ENCODE assay signal across 8 mouse cellular contexts in genomic region chr11:115858354-115858753, GRCm38 (mm10). TPM values are rescaled to one million over a fixed set of nuclear protein-coding genes. Genes with fewer than 3 reads are reported as not detected.
DNase-seq lines count a peak whose midpoint lies in the region; ATAC-seq lines count a peak whose summit lies in the region.

Gene Myo15b (plus strand): TSS chr11:115858406.

- H3K27me3 ChIP-seq in liver, embryonic 12.5 days (replicated peaks) = peaks cover 83% of the 10 kb centered on the region
- H3K27me3 ChIP-seq in stomach, embryonic 15.5 days (replicated peaks) = peaks cover 38% of the 10 kb centered on the region

- H3K36me3 ChIP-seq in liver, embryonic 12.5 days = peaks cover 27% of the 10 kb centered on the region
- H3K36me3 ChIP-seq in stomach, embryonic 15.5 days = peaks cover 7% of the 10 kb centered on the region; the same call in 1 of the 2 replicates

- 13% methylated on average over 27 of the region's 27 CpGs for WGBS in liver, embryonic 12.5 days (ENCODE audit: insufficient replicate concordance)
- 16% methylated on average over 27 of the region's 27 CpGs for WGBS in stomach, embryonic 15.5 days

- H3K9me3 ChIP-seq in liver, embryonic 12.5 days (replicated peaks) = 0 out of 2 replicates have a peak, but pooled peaks cover 7% of the 10 kb centered on the region
- H3K9me3 ChIP-seq in stomach, embryonic 15.5 days = no peaks in the 10 kb centered on the region

- peak within 1 kb of the TSS; percentile 27; the same call in 1 of the 2 replicates for H3K9ac ChIP-seq in liver, embryonic 12.5 days
- H3K9ac ChIP-seq in stomach, embryonic 15.5 days = peak within 1 kb of the TSS; percentile 1; the same call in 1 of the 2 replicates

- ATAC-seq in CD4-positive, CD25-positive, alpha-beta regulatory T cell, adult 4 months = no peak
- no peak for ATAC-seq in liver, embryonic 12.5 days
- ATAC-seq in stomach, embryonic 15.5 days (ENCODE audit: insufficient read depth, low FRiP score, low read depth) = no peak

- H3K27ac ChIP-seq in liver, embryonic 12.5 days = no peak within 1 kb of the TSS
- H3K27ac ChIP-seq in stomach, embryonic 15.5 days = no peak within 1 kb of the TSS

- peak within 1 kb of the TSS; percentile 73 for H3K4me2 ChIP-seq in liver, embryonic 12.5 days
- peak within 1 kb of the TSS; percentile 75 for H3K4me2 ChIP-seq in stomach, embryonic 15.5 days

- peak; percentile 24 for DNase-seq in CD4-positive, CD25-positive, alpha-beta regulatory T cell, adult 2 months (ENCODE audit: low read depth, low spot score)
- DNase-seq in retina, postnatal 1 day = peak; percentile 16
- DNase-seq in retina, embryonic 14.5 days (ENCODE audit: low spot score) = no peak
- no peak for DNase-seq in ovary, postnatal 14 days (ENCODE audit: low spot score)
- DNase-seq in cerebellum, adult 18-20 months = no peak

- H3K4me3 ChIP-seq in liver, embryonic 12.5 days = peak within 1 kb of the TSS; percentile 49
- peak within 1 kb of the TSS; percentile 45 for H3K4me3 ChIP-seq in stomach, embryonic 15.5 days (replicated peaks)

- H3K4me1 ChIP-seq in liver, embryonic 12.5 days = peaks cover 14% of the 10 kb centered on the region
- peaks cover 13% of the 10 kb centered on the region for H3K4me1 ChIP-seq in stomach, embryonic 15.5 days

RNA-seq across cellular contexts. Expression of gene Myo15b, which starts in this region (rescaled TPM):
- not detected for polyA plus RNA-seq in CD4-positive, CD25-positive, alpha-beta regulatory T cell, adult 4 months (2017; shearing (Covaris generic))
- 0.38 and 0.83 TPM in 2 replicates for polyA plus RNA-seq in liver, embryonic 12.5 days (2016; fragmentation: Nextera tagmentation; extraction: Ambion mirVana)
- polyA plus RNA-seq in stomach, embryonic 15.5 days (2015; fragmentation: Nextera tagmentation; extraction: Ambion mirVana) = 17.8 and 24.7 TPM in 2 replicates

Comparison
In these comparisons a context has a peak if more than half of its experiments do, and no peak if none do; other contexts are left out.
1. RNA of gene Myo15b (polyA plus RNA-seq): 17.8 to 24.7 TPM in stomach, embryonic 15.5 days; 0.38 to 0.83 TPM in liver, embryonic 12.5 days and not detected in CD4-positive, CD25-positive, alpha-beta regulatory T cell, adult 4 months; every median in the first group is over 10 times any median in the second.
2. DNase-seq: peak in CD4-positive, CD25-positive, alpha-beta regulatory T cell, adult 2 months (single experiment) and retina, postnatal 1 day (single experiment); none in retina, embryonic 14.5 days (single experiment), ovary, postnatal 14 days (single experiment) and cerebellum, adult 18-20 months (0 of 2).